Mouse (Mus musculus): ENCODE results near the gene Etnk2.
"Not testable (repeated sequence)": the region's sequence is repeated elsewhere in the genome, so short reads cannot be mapped to it uniquely, and the experiment has no call there.

Gene Etnk2

GRCm38 (mm10) chr1:133363276-133364021, at the start of gene Etnk2:
Gene Etnk2, plus strand, starts transcription at chr1:133363572.
- DNase-seq (ENCODE audit: inconsistent age in 2 of 2, low spot score in 1 of 2) = peak; percentile 96

DNA sequence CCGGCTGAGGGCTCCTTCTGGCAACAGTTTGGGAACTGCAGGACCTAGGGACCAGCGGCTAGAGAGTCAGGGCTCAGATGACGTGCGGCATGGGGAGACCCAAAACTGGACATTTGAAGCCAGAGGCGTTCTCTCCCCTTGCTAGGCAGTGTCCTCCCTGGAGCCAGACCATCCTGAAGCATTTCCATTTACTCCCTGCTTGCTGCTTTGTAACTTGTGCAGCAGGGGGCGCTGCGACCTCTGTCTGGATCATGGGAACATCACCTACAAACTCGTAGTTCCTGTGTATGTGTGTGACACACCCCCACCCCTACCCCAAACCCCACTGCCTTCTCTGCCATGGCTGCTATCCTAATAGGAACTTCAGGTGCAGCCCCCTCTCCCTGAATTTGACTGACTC, 49.0 kb upstream of the Etnk2 start:
- DNase-seq (ENCODE audit: inconsistent age in 2 of 2, low spot score in 1 of 2) = peak; percentile 62 to 84

- peak; percentile 57 to 73 for DNase-seq (ENCODE audit: inconsistent age in 2 of 2, low spot score in 1 of 2)
Measured at GRCm38 (mm10) chr1:133315775-133316174, 47.6 kb upstream of the Etnk2 start.

DNA sequence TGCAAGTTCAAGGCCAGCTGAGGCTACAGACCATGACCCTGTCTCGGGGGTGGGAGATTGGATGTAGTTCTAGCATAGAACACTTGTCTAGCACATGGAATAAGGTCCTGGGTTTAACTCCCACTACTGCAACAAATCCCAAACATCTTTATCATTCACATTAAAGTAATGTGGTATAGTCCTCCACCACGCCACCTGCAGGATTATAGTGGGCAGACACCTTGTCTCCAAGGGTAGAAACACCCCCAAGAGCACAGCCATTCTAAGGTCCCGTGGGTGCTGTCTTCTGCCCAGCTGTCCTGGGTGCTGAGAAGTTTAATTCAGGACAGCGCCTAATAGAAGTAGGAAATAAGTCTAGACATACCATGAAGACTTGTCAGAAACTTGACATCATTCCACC, 46.8 kb upstream of the Etnk2 start:
- DNase-seq (ENCODE audit: inconsistent age in 2 of 2, low spot score in 1 of 2) = no peak

- DNase-seq (ENCODE audit: inconsistent age in 2 of 2, low spot score in 1 of 2) = no peak
Measured at GRCm38 (mm10) chr1:133317149-133317548, 46.2 kb upstream of the Etnk2 start.

DNA sequence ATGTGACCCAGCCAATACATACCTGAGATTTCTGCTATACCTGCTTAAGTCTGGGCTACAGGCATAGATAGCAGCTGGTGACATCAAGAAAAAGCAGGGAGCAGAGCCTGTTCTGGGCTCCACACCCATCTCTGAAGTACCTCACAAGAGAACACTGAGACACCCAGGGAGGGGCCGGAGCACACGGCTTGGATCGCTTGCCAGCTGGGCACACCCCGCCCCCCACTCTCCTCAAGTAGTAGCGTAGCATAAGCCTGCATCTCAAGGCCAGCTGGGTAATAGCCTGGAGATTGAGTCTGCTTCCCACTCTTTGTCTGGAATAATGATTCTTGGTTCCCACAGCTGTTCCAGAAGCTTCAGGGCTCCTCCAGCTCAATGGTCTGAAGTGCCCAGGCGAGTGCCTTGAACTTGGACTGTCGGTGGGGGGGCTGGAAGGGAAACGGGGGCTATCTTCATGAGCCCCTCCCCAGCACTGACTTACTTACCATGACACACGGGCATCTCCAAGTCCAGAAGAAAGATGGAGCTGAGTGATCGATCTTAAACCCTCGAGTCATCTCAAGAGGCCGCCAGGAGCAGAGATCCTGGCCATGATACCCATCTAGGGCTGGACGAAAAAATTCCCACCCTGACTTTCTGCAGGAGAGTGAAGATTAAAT, 42.0 kb upstream of the Etnk2 start, which contains the start of gene Kiss1:
Gene Kiss1 (plus strand): TSS at position 609 of the 659 bp plus-strand sequence.
- DNase-seq (ENCODE audit: inconsistent age in 2 of 2, low spot score in 1 of 2) = no peak

- DNase-seq (ENCODE audit: inconsistent age in 2 of 2, low spot score in 1 of 2) = no peak
Measured at GRCm38 (mm10) chr1:133323333-133323732, 40.0 kb upstream of the Etnk2 start.

DNA sequence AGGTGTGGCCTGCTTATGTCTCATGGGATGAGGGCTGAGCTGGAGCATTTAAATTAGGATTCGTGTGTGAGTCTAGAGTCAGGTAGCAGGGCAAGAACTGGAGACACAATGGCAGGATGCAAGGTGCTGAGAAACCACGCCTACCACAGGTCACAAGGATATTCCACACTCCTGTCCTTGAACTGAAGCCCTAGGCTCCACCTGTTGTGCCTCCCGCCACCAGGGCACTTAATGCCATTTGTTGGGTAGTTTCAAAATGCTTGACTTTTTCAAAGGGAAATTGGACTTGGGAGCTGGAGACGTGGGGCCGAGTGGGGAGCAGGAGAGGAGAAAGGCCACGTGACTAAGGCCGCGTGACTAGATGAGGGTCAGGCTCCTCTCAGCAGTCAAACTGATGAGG, 37.4 kb upstream of the Etnk2 start:
- no peak for DNase-seq (ENCODE audit: inconsistent age in 2 of 2, low spot score in 1 of 2)

- DNase-seq (ENCODE audit: inconsistent age in 2 of 2, low spot score in 1 of 2) = no peak
Measured at GRCm38 (mm10) chr1:133327094-133327493, 36.3 kb upstream of the Etnk2 start.

GRCm38 (mm10) chr1:133328299-133328795, 35.0 kb upstream of the Etnk2 start:
- DNase-seq (ENCODE audit: inconsistent age in 2 of 2, low spot score in 1 of 2) = no peak

- no peak for DNase-seq (ENCODE audit: inconsistent age in 2 of 2, low spot score in 1 of 2)
Measured at GRCm38 (mm10) chr1:133328896-133329637, 34.3 kb upstream of the Etnk2 start.

DNA sequence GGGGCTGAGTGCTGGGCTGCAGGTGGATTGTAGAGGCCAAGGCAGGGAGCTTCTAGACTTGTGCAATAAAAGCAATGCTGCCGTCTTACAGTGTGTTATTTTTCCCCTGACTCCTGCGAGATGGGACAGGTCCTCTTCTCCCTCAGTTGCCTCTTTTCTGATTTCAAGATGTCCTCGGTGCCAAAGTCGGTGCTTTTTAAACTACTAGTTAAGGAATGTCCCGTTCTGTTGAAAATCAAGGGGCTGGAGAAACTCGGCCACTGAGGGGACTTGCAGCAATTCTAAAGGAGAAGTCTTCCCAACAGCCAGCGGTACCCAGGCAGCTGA, 33.8 kb upstream of the Etnk2 start:
- no peak for DNase-seq (ENCODE audit: inconsistent age in 2 of 2, low spot score in 1 of 2)

DNA sequence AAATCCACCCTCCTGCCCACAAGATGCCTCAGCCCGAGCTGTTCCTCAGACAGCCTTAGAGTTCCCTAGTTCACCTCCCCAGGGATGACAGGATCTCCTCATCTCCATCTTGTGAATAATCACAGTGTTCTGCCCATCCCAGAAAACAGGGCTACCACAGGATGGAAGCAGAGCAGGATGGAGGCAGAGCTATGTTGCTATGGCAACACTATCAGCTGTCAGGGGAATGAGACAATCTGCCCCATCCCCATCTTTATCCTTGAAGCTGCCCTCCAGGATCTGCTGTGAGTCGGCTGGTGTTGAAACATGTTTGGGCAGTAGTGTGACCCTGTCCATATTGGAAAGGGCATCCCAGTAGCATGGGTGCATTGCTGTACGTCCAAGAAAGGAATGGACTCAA, 32.2 kb upstream of the Etnk2 start:
- peak in 1 of 2 experiments; percentile 68 for DNase-seq (ENCODE audit: inconsistent age in 2 of 2, low spot score in 1 of 2)

DNA sequence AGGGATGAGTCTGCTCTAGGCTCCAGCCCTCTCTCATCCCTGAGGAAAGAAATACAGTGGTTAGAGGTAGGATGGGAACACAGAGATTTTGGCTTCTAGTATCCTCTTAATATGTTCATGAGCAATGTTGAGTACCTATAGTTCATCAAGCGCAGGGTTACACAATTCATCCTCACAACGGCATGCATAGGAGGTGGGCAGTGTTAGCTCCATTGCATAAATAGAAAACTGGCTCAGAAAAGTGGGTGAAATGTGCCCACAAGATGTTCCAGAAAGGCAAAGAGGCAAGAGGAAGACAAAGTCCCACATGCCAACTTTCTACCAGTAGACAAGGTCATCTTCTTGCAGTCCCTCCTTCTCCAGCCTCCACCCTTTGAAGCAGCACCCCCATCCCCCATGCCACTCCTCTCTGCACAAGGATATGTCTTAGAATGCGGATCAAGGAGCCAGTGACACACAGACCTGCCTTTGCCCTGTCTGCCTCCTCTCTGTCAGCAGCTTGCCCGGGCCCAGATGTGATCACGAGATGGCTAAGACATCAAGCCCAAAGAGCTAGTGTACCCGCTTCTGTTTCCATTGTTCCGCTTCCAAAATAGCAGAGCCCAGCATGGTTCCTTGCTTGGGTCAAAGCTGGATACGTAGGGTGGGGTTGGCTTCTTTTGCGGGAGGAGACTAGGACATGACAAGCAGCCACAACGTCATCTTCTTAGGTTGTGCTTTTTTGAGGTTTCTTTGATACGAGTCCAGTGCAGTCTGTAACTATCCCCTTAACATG, 30.5 kb upstream of the Etnk2 start:
- DNase-seq (ENCODE audit: inconsistent age in 2 of 2, low spot score in 1 of 2) = no peak

DNA sequence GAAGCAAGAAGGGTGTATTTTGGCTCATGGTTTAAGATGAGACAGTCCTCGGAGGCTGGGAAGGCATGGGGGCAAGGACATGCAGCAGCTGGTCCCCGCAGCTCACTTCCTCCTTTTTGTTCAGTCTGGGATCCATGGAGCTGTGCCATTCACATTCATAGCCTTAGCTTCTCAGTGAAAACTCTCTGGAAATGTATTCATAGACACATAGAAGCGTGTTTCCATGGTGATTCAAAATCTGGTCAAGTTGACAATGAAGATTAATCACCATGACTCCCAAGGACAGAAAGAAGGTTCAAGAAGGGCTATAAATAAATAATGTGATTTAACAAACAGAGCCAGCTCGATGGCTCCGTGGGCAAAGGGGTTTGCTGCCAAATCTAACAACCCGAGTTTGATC, 29.4 kb upstream of the Etnk2 start:
- no peak for DNase-seq (ENCODE audit: inconsistent age in 2 of 2, low spot score in 1 of 2)

DNA sequence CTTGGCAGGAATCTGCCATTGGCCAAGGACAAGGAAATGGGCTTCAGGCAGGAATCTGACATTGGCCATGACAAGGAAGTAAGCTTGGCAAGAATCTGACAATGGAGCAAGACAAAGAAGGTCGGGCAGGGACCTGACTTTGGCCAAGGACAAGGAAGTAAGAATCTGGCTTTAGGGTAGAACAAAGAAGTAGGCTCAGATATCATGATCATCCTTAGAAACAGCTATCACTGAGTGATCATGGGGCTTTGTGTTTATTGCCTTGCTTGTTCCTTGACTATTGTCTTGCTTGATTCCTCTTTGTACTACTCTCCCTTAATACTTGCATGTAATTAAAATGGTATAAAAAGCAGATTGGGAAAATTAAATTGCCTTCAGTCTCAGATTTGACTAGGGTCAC, 23.0 kb upstream of the Etnk2 start:
- not testable (repeated sequence) for DNase-seq (ENCODE audit: inconsistent age in 2 of 2, low spot score in 1 of 2)

- DNase-seq (ENCODE audit: inconsistent age in 2 of 2, low spot score in 1 of 2) = no peak
Measured at GRCm38 (mm10) chr1:133344357-133344756, 19.0 kb upstream of the Etnk2 start.

DNA sequence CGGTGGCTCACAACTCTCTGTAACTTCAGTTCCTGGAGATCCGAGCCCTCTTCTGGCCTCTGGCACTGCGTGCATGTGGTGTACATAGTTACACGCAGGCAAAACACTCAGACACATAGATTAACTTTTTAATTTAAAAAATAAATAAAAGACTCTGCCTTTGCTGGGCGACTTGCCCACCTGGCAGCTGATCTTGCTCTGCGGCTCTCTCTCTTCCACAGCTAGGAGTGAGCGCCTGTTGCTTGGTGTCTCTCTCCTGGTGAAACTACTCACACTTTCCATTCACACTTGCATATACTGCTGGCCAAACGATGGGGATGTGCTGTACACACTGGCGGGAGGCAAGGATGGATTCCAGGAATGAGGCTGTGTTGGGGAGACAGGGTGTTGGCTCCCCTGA, 16.8 kb upstream of the Etnk2 start:
- DNase-seq (ENCODE audit: inconsistent age in 2 of 2, low spot score in 1 of 2) = no peak

DNA sequence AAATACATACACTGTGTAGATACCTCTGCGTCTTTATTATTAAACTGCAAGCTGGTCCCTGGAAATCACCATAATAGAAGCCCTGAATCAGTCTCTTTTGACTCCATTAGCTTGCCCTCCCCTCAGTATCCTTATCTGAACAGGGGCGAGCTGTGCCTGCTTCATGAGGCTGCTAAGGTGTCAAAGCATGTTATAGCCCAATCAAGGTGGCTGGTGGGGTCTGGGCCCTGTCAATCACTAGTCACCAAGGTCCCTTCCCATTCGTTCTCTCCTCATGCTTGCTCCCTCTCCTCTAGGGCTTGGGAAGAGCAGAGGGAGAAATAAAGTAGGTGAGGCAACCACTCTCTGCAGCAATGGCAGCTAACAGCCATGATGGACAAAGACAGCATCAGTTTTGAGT, 16.1 kb upstream of the Etnk2 start:
- no peak for DNase-seq (ENCODE audit: inconsistent age in 2 of 2, low spot score in 1 of 2)

GRCm38 (mm10) chr1:133347693-133348520, 15.5 kb upstream of the Etnk2 start:
- DNase-seq (ENCODE audit: inconsistent age in 2 of 2, low spot score in 1 of 2) = peak; percentile 80 to 89

Data from adrenal gland, adult (tissue).